Mouse (Mus musculus) cerebellum, adult 9-10 months (tissue): ENCODE measurements around the gene Dmc1.

Source experiments
- DNase-seq: peaks from one replicate; pipeline ENCODE4 v3.0.0; 2022

Gene Dmc1

DNA sequence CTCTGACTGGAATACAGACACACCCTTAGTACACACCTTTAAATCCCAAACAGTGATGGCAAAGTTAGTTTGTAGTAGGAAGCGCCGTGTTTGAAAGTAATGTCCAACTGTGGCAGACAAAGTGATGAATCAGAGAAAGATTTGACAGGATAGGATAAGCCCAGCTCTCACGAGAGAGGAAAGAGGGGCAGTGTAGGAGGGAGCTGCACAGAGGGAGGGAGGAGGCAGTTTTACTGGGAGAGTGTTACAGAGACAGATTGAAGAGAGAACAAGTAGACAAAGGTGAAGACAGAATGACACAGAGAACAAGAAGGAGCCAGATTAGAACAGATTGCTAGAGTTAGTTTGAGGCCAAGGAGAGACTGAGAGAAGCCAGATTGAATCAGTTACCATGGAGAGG is 45.3 kb downstream of the Dmc1 start:
- no peak for DNase-seq

DNA sequence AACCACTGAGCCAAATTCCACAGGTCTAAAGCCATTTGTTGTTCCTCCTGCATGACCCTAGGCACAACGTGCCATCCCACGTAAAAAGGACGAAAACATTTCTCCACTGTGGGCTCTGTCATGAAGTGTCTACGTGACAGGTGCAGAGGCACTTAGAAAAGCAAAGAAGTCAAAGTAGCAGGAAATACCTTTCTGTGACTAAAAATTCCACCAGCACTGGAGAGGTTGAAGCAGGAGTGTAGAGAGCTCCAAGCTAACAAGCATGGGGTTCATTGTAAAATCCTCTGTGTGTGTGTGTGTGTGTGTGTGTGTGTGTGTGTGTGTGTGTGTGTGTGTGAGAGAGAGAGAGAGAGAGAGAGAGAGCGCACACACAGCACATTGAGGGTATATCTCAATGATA is 52.3 kb downstream of the Dmc1 start:
- no peak for DNase-seq

DNA sequence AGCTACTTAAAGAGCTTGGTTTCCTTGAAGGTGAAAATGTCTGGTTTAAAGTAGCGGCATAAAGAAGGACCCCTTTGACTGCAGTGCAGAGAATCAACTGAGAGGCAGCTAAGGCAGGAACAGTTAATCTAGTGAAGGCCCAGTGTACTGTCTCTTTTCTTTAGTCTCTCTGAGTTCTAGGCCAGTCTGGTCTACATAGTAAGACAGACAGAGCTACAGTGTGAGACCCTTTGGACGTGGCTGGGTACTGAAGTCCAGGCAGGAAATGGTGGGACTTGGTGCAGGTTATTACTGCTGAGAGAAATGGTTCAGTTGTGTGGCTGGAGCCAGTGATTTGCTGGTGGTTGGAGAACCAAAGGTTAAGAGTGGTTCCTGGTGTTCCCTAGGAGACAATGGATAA is 56.7 kb downstream of the Dmc1 start:
- DNase-seq = no peak

DNA sequence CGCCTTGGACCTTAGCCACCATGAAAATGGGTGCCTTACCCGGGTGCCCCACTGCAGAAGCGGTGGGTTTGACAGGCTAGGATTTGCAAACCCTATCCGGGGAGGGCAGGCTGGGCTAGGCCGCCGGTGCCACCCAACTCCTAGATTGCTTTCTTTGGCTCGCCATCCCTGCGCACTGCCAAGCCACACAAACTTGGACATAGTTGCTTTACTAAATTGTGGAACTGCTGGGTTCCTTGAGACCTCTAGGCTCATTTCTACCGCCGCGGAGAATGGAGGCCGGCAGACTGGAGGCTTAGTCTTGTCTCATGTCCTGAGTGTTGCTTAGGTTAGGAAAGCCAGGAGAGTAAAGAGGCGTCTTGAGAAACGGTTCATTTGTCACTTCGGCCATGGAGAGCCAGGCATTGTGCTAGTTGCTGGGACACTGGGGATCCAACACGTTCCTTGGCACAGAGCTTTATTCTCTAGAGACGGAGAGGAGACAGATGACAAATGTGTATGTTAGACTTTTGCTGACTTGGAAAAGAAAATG is 57.6 kb downstream of the Dmc1 start:
- DNase-seq = no peak

GRCm38 (mm10) chr15:79546410-79547288 is 58.3 kb downstream of the Dmc1 start, which contains the start of gene Ddx17:
Ddx17 (minus strand) TSS chr15:79546741.
- peak; percentile 98 for DNase-seq

DNA sequence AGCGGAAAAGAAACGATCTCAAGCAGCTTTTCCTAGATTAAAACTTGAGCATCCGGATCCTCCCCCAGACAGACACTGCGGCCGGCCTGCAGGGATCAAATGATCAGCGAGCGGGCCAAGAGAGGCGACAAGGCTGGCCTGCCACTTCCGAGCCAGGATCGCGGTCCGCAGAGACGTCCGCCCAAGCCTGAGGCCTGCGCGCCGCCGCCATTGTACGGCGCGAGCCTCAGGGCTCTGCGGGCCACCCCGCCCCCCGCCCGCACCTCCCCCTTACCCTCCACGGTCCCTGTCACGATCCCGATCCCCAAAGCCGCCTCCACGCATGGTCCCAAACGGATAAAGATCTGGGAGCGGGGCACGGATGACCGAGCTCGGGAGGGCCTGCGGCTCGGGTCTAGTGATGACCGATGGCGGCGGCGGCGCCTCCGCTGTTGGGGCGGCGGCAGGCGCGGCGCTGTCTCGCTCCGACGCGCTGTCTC is 58.9 kb downstream of the Dmc1 start:
- DNase-seq = peak; percentile 59

- DNase-seq = no peak
Observed at GRCm38 (mm10) chr15:79545496-79545895, 59.4 kb downstream of the Dmc1 start.

DNA sequence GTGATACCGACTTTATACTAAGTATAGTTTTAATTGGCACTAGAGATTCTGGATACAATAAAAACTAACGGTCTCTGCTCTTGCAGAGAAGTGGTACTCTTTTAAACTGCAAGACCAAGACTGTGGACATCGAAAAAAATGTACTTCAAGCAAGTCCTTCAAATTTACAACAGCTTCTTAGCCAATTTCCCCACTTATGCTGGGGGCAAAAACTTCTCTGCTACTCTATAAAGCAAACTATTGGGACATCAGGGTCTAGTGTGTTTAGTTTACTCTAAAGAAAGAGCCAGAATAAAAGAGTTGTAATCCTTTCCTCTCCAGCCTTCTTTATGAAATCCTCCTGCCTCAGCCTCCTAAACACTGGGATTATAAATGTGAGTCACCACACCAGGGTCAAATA is 60.9 kb downstream of the Dmc1 start:
- no peak for DNase-seq

GRCm38 (mm10) chr15:79533796-79534195 is 71.1 kb downstream of the Dmc1 start:
- no peak for DNase-seq

GRCm38 (mm10) chr15:79529935-79530334 is 75.0 kb downstream of the Dmc1 start:
- DNase-seq = no peak

DNA sequence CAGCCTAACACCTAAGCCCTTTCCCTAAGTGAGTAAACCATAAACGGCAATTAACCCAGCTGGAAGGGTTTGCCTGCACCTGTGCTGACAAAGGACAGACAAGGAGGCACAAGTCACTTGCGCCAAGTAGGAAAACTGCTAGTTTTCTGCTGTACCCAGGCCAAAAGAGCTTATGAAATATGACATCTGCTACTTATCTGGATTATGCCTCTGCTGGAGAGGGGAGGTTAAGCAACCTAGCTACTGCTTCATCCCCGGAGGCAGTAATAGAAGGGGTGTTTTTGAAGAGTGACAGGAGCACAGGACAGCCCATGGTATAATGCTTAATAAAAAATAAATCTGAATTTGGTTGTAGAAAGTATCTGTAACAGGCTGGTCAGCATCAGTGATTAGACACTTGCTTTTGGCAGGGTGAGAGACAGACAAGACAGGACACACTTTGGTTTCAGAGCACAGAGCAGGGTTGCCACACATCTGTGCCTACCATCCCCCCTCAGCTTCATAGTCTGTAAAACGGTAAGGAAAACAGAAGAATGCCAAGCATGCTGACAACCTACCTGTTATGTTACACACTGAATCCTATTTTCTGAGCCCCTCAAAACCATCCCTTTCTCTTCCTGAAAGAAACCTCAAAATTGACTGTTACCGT is 76.8 kb downstream of the Dmc1 start:
- no peak for DNase-seq

- DNase-seq = peak; percentile 77
Observed at GRCm38 (mm10) chr15:79527192-79527591, 77.7 kb downstream of the Dmc1 start.

DNA sequence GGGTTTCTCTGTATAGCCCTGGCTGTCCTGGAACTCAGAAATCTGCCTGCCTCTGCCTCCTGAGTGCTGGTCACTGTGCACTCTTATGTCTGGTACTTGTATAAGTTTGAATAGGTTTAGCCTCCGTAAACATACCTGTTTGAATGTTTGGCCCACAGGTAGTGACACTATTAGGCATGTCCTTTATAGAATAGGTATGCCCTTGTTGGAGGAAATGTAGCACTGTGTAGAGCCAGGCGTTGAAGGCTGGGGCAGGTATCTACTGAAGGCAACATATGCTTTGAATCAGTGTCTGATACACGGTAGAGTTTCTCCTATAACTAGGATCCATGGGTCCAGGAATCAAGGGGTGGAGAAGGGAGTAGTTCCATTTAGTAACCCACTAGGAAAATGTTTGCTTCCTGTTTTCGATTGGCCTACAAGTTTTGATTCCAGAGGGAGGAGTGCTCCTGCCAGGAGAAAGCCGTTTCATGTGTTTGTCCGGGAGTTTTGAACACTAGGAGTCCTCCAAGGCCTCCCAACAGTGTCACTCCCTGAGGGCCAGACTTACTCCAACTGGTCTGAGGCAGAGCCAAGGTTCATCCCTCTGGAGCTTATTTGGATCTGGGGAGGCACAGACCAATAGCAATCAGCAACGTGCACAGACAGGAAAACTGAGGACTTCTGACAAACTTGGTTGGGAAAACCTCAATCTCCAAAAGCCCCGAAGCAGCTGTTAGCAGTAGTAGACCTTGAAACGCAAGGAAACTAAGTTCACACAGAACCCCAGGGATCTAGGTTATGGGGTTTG is 78.7 kb downstream of the Dmc1 start:
- DNase-seq = no peak

DNA sequence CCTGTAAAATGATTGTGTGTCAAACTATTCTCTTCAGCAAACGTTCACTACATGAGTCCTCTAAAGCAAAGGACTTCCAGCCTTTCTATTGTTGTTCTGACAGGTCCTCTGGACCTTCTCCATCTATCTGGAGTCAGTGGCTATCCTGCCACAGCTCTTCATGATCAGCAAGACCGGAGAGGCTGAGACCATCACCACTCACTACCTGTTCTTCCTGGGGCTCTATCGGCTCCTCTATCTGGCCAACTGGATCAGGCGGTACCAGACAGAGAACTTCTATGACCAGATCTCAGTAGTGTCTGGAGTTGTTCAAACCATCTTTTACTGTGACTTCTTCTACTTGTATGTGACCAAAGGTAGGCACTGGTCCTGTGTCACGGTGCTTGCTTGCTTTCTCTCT is 79.3 kb downstream of the Dmc1 start:
- DNase-seq = no peak

- no peak for DNase-seq
Observed at GRCm38 (mm10) chr15:79519400-79520220, 85.3 kb downstream of the Dmc1 start.

- DNase-seq = no peak
Observed at GRCm38 (mm10) chr15:79518571-79518970, 86.3 kb downstream of the Dmc1 start.

DNA sequence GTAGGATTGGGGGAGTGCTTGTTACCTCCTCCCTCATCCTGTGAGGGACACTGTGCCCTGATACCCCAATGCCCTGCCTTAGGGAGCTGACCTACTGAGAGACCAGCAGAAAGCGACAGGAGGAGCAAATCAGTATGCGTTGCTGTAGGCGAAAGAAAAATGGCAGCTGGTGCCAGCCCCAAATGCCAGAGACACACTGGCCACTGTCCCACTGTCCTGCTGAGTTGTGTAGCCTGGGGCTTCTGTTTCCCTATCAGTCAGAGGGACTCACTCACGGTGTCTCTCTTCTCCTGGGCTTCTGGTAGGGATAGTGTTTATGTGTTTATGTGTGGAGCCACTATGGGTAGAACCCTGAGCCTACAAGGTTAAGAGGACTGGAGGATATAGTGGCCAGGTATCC is 87.2 kb downstream of the Dmc1 start:
- no peak for DNase-seq

DNA sequence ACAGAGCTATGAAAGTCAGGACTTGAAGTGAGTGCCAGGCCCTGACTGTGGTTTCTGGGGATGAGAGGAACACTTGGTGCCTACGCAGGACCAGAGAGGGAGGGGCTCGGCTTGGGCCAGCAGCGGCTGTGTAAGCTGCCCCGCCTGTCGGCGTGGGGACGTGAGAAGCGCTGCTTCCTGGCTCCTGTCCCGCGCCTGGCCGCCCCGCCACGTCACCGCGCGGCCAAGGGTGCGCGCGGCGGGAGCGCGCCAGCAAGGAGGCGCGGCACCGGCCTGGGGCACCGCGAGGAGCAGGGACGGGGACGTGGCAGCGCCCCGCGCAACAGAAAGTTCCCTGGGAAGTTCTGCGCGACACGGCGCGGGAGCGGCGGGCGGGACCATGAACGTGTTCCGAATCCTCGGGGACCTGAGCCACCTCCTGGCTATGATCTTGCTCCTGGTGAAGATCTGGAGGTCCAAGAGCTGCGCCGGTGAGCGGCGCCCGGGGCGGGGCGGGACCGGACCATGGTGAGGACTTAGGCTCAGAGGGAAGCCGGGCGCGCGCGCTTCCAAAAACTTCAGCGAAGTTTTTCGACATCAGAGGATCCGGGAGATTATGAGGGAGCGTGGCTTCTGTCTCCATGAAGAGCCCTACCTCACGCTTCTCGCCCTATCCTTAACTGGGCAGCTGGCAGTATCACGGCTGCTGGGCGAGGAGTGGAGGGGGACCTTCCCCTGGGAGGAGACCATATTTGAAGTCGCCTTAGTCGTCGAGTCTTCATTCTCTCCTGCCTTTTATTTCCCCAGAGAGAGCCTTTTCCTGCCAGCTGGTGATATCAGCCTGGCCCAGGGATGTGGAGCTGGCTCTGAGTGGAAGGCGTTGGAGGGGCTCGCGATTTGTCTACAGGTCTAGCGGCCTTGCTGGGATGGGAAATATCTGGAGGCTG is 88.5 kb downstream of the Dmc1 start, which contains the start of gene Kdelr3:
Gene Kdelr3, plus strand, starts transcription at position 241 of the 926 bp plus-strand sequence.
- no peak for DNase-seq

DNA sequence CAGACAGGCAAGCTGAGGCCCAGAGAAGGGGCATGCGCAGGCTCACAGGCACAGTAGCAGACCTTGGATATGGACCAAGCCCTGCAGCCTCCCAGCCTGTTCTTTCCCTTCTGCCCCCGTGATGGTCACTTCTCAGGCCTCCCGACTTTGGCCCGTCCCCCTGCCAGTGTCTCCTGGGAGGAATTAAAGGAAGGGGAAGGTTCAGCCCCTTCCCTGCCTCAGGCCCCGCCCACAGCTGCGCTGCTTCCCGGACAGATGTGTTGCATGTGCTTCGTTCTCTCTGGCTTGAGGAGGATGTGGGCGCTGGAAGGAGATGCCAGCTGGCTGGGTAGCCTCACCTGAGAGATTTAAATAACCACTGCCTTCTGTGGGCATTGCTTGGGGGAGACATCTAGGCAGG is 91.0 kb downstream of the Dmc1 start:
- no peak for DNase-seq

- DNase-seq = peak; percentile 58
Observed at GRCm38 (mm10) chr15:79511553-79512320, 93.2 kb downstream of the Dmc1 start.
